Mouse (Mus musculus): Measurements from ENCODE around the gene Gns.

- TF ChIP-seq CTCF (IDR thresholded peaks at IDR 0.05; ENCODE audit: borderline replicate concordance, insufficient read depth, low read length) (no peak), POLR2A (IDR thresholded peaks at IDR 0.05; ENCODE audit: low read depth, low read length) (no peak)
Measured at GRCm38 (mm10) chr10:121430764-121431540, 66.1 kb downstream of the Gns start.

Measured in embryonic fibroblast, embryonic 13.5 days (primary cell).